11 mouse cellular contexts compared by ENCODE assay signal in the genomic region with DNA sequence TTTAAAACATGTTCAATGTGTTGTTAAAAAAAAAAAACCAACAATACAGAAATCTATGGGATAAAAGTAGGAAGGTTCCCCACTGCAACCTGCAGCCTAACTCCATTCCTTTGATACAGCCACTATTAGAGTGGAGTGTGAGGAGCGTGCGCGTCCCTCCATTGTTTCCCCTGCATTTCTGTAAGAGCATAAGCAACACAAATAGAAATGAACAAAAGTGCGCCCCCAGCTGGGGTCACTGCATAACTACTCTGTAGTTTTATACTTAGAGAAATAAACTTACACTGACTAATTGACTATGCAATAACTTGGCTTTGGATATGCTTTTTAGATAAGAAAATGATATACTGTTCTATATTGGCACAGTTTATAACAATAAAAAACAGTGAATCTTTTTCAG.
DNase-seq lines count a peak whose midpoint lies in the region; ATAC-seq lines count a peak whose summit lies in the region.
"Had no signal": no experiment of that assay in that cellular context is flagged by ENCODE, and none has a peak within 500 bp of the region (broad histone marks: within the 10 kb centered on the region; RNA-seq: fewer than 3 reads in every experiment).

No protein-coding gene starts in this region.

- no peaks in the 10 kb centered on the region for H3K27me3 ChIP-seq in heart, embryonic 10.5 days (ENCODE audit: insufficient read depth, poor library complexity, severe bottlenecking)
- H3K27me3 ChIP-seq in midbrain, embryonic 14.5 days (ENCODE audit: control insufficient read depth, insufficient read depth, low read length), result no peaks in the 10 kb centered on the region
- no peaks in the 10 kb centered on the region for H3K27me3 ChIP-seq in midbrain, embryonic 15.5 days (replicated peaks)
- H3K27me3 ChIP-seq in neural tube, embryonic 15.5 days (replicated peaks), result no peaks in the 10 kb centered on the region
- H3K27me3 ChIP-seq: embryonic facial prominence, embryonic 12.5 days; liver, embryonic 15.5 days had no signal

- no peak overlapping the region for H3K4me2 ChIP-seq in midbrain, embryonic 14.5 days (ENCODE audit: low read length)
- no peak overlapping the region for H3K4me2 ChIP-seq in midbrain, embryonic 15.5 days
- no peak overlapping the region for H3K4me2 ChIP-seq in neural tube, embryonic 15.5 days
- H3K4me2 ChIP-seq: embryonic facial prominence, embryonic 12.5 days; liver, embryonic 15.5 days had no signal

- H3K4me1 ChIP-seq in heart, embryonic 10.5 days, result peaks cover 14% of the 10 kb centered on the region; the same call in 1 of the 2 replicates
- peaks cover 12% of the 10 kb centered on the region for H3K4me1 ChIP-seq in midbrain, embryonic 14.5 days (ENCODE audit: control insufficient read depth, insufficient read depth, low read length)
- peaks cover 19% of the 10 kb centered on the region for H3K4me1 ChIP-seq in midbrain, embryonic 15.5 days
- H3K4me1 ChIP-seq in neural tube, embryonic 15.5 days, result peaks cover 21% of the 10 kb centered on the region
- H3K4me1 ChIP-seq: liver, embryonic 15.5 days had no signal

- ATAC-seq in midbrain, embryonic 14.5 days (ENCODE audit: low FRiP score, low TSS enrichment), result no peak
- no peak for ATAC-seq in midbrain, embryonic 15.5 days (replicated peaks)
- ATAC-seq in neural tube, embryonic 15.5 days (ENCODE audit: low FRiP score), result no peak
- ATAC-seq: inflammation-experienced regulatory T-cells, adult 6 months had no signal

- H3K9me3 ChIP-seq in heart, embryonic 10.5 days, result no peaks in the 10 kb centered on the region
- no peaks in the 10 kb centered on the region for H3K9me3 ChIP-seq in midbrain, embryonic 14.5 days (ENCODE audit: control insufficient read depth, low read length)
- H3K9me3 ChIP-seq in midbrain, embryonic 15.5 days, result no peaks in the 10 kb centered on the region
- H3K9me3 ChIP-seq in neural tube, embryonic 15.5 days (replicated peaks), result no peaks in the 10 kb centered on the region
- H3K9me3 ChIP-seq: embryonic facial prominence, embryonic 12.5 days; liver, embryonic 15.5 days had no signal

- no peak overlapping the region for H3K27ac ChIP-seq in heart, embryonic 10.5 days
- no peak overlapping the region for H3K27ac ChIP-seq in midbrain, embryonic 14.5 days (replicated peaks; ENCODE audit: low read depth, low read length)
- no peak overlapping the region for H3K27ac ChIP-seq in midbrain, embryonic 15.5 days
- H3K27ac ChIP-seq in neural tube, embryonic 15.5 days (replicated peaks), result no peak overlapping the region
- H3K27ac ChIP-seq: embryonic facial prominence, embryonic 12.5 days; liver, embryonic 15.5 days had no signal

- H3K9ac ChIP-seq in midbrain, embryonic 14.5 days (replicated peaks; ENCODE audit: low read length), result no peak overlapping the region
- H3K9ac ChIP-seq in midbrain, embryonic 15.5 days, result no peak overlapping the region
- no peak overlapping the region for H3K9ac ChIP-seq in neural tube, embryonic 15.5 days (replicated peaks)
- H3K9ac ChIP-seq: embryonic facial prominence, embryonic 12.5 days; liver, embryonic 15.5 days had no signal

- DNase-seq in heart, adult 11 months, result peak; percentile 56
- no peak for DNase-seq in heart, embryonic 10.5 days (ENCODE audit: low spot score)
- peak; percentile 35 for DNase-seq in midbrain, embryonic 14.5 days
- DNase-seq in MEL-GATA-1-ER (ENCODE audit: extremely low read depth, low read depth), result peak; percentile 21
- DNase-seq in induced T-regulatory cell, adult 2 months (ENCODE audit: low read depth), result peak; percentile 8
- DNase-seq: right cerebral cortex, adult 18-20 months had no signal

- WGBS in heart, embryonic 10.5 days, result 62% methylated on average over 4 of the region's 4 CpGs
- 50% methylated on average over 4 of the region's 4 CpGs for WGBS in midbrain, embryonic 14.5 days
- WGBS in midbrain, embryonic 15.5 days, result 55% methylated on average over 4 of the region's 4 CpGs
- 60% methylated on average over 4 of the region's 4 CpGs for WGBS in neural tube, embryonic 15.5 days

- no peak overlapping the region for H3K4me3 ChIP-seq in heart, embryonic 10.5 days
- no peak overlapping the region for H3K4me3 ChIP-seq in midbrain, embryonic 14.5 days (replicated peaks; ENCODE audit: low read depth, low read length)
- no peak overlapping the region for H3K4me3 ChIP-seq in midbrain, embryonic 15.5 days
- no peak overlapping the region for H3K4me3 ChIP-seq in neural tube, embryonic 15.5 days (replicated peaks)
- H3K4me3 ChIP-seq: embryonic facial prominence, embryonic 12.5 days; liver, embryonic 15.5 days had no signal

- H3K36me3 ChIP-seq in heart, embryonic 10.5 days, result peaks cover 5% of the 10 kb centered on the region; the same call in 1 of the 2 replicates
- H3K36me3 ChIP-seq in midbrain, embryonic 14.5 days (ENCODE audit: control insufficient read depth, insufficient read depth, low read length), result no peaks in the 10 kb centered on the region
- H3K36me3 ChIP-seq in midbrain, embryonic 15.5 days (replicated peaks), result no peaks in the 10 kb centered on the region
- no peaks in the 10 kb centered on the region for H3K36me3 ChIP-seq in neural tube, embryonic 15.5 days
- H3K36me3 ChIP-seq: embryonic facial prominence, embryonic 12.5 days; liver, embryonic 15.5 days had no signal
